Mouse (Mus musculus) forebrain, embryonic 14.5 days (tissue): Measurements from ENCODE around the gene Grik4. TPM values are rescaled to one million over a fixed set of nuclear protein-coding genes. Genes with fewer than 3 reads are reported as not detected.
"Not testable (repeated sequence)": the region's sequence is repeated elsewhere in the genome, so short reads cannot be mapped to it uniquely, and the experiment has no call there.

ENCODE experiments used
- ATAC-seq: fragments of 200-750 bp; cut with Nextera tagmentation; 2 replicates; pipeline ENCODE4 v1.8.0; 2017; ENCODE audit warnings: mild to moderate bottlenecking, moderate library complexity
- DNase-seq: peaks from one replicate; pipeline ENCODE4 v3.0.0-alpha.2; 2015; ENCODE audit warnings: low spot score
- H3K27ac ChIP-seq: fragments of 300-500 bp; sonication (generic); 2 replicates; pipeline ENCODE4 v1.5.1; 2014; ENCODE audit warnings: low read depth, mild to moderate bottlenecking, control low read depth, low read length, moderate library complexity
- H3K27me3 ChIP-seq: fragments of 300-500 bp; sonication (generic); replicated peaks from 2 replicates; pipeline ENCODE4 v1.6.1; 2014; ENCODE audit warnings: low read length, control low read depth, mixed read lengths; ENCODE audit not compliant: control insufficient read depth, insufficient read depth
- H3K36me3 ChIP-seq: fragments of 300-500 bp; sonication (generic); 2 replicates; pipeline ENCODE4 v1.6.1; 2014; ENCODE audit warnings: low read length, control low read depth; ENCODE audit not compliant: control insufficient read depth, insufficient read depth
- H3K4me1 ChIP-seq: fragments of 300-500 bp; sonication (generic); 2 replicates; pipeline ENCODE4 v1.6.1; 2014; ENCODE audit warnings: antibody characterized with exemption, low read length, control low read depth; ENCODE audit not compliant: control insufficient read depth, insufficient read depth
- H3K4me2 ChIP-seq: fragments of 300-500 bp; sonication (generic); 2 replicates; pipeline ENCODE4 v1.6.1; 2014; ENCODE audit warnings: mild to moderate bottlenecking, control low read depth, low read length
- H3K4me3 ChIP-seq: fragments of 300-500 bp; sonication (generic); 2 replicates; pipeline ENCODE4 v1.5.1; 2014; ENCODE audit warnings: low read depth, low read length, control low read depth
- H3K9ac ChIP-seq: fragments of 300-500 bp; sonication (generic); 2 replicates; pipeline ENCODE4 v1.6.1; 2014; ENCODE audit warnings: mild to moderate bottlenecking, low read length, control low read depth, moderate library complexity
- H3K9me3 ChIP-seq: fragments of 300-500 bp; sonication (generic); replicated peaks from 2 replicates; pipeline ENCODE4 v1.6.1; 2016; ENCODE audit warnings: low read length, control low read depth, mixed read lengths; ENCODE audit not compliant: control insufficient read depth
- WGBS: fragments of 180-500 bp; shearing (Covaris S2); extraction: QIAGEN DNeasy Blood & Tissue Kit; methylation state at CpG from one replicate; pipeline ENCODE4 v1.1.7; 2014; 5-methylcytosine and 5-hydroxymethylcytosine counted together
- polyA plus RNA-seq: library from polyadenylated mRNA; unstranded; fragments of >200 nt; fragmentation: Nextera tagmentation; extraction: Ambion mirVana; gene quantifications from 2 replicates; pipeline ENCODE4 v1.2.1, GENCODE M21; 2014

The Grik4 gene
- 1.4 and 1.9 TPM in 2 replicates for polyA plus RNA-seq

GRCm38 (mm10) chr9:42943781-42944535 lies at the start of gene Grik4:
Grik4 (minus strand) TSS chr9:42944493.
- Histone ChIP-seq H3K27me3 (0 out of 2 replicates have a peak, but pooled peaks cover 2% of the 10 kb centered on the region), H3K4me3 (peak within 1 kb of the TSS; percentile 64), H3K4me2 (peak within 1 kb of the TSS; percentile 99), H3K27ac (no peak within 1 kb of the TSS), H3K9me3 (no peaks in the 10 kb centered on the region), H3K36me3 (no peaks in the 10 kb centered on the region), H3K4me1 (no peaks in the 10 kb centered on the region), H3K9ac (peak within 1 kb of the TSS; percentile 90)
- ATAC-seq (peak; percentile 87), DNase-seq (peak; percentile 39)
- WGBS, result 1% methylated on average over 53 of the region's 68 CpGs

- WGBS, result 98% methylated on average over 4 of the region's 4 CpGs
- Histone ChIP-seq H3K9me3 (no peaks in the 10 kb centered on the region), H3K9ac (no peak overlapping the region), H3K4me1 (no peaks in the 10 kb centered on the region), H3K27ac (no peak overlapping the region), H3K4me3 (no peak overlapping the region), H3K4me2 (no peak overlapping the region), H3K27me3 (no peaks in the 10 kb centered on the region), H3K36me3 (peaks cover 82% of the 10 kb centered on the region)
- ATAC-seq (no peak), DNase-seq (no peak)
Observed at GRCm38 (mm10) chr9:42993659-42994058, 49.4 kb upstream of the Grik4 start.

- no peak overlapping the region for H3K4me2 ChIP-seq
- H3K36me3 ChIP-seq, result peaks cover 85% of the 10 kb centered on the region
- H3K9me3 ChIP-seq, result no peaks in the 10 kb centered on the region
- DNase-seq, result no peak
- no peak overlapping the region for H3K4me3 ChIP-seq
- H3K4me1 ChIP-seq, result no peaks in the 10 kb centered on the region
- no peak overlapping the region for H3K27ac ChIP-seq
- ATAC-seq, result no peak
- 89% methylated on average over 4 of the region's 4 CpGs for WGBS
- H3K27me3 ChIP-seq, result no peaks in the 10 kb centered on the region
- no peak overlapping the region for H3K9ac ChIP-seq
Observed at GRCm38 (mm10) chr9:42987988-42988387, 43.7 kb upstream of the Grik4 start.

GRCm38 (mm10) chr9:42968894-42969521 lies 24.7 kb upstream of the Grik4 start:
- Histone ChIP-seq H3K27me3 (no peaks in the 10 kb centered on the region), H3K4me3 (no peak overlapping the region), H3K9ac (no peak overlapping the region), H3K9me3 (no peaks in the 10 kb centered on the region), H3K4me1 (no peaks in the 10 kb centered on the region), H3K4me2 (no peak overlapping the region), H3K27ac (no peak overlapping the region), H3K36me3 (peaks cover 75% of the 10 kb centered on the region)
- 63% methylated on average over 11 of the region's 11 CpGs for WGBS
- DNase-seq, result no peak
- ATAC-seq, result no peak

- DNase-seq (no peak), ATAC-seq (no peak)
- no peak overlapping the region for H3K27ac ChIP-seq
- H3K4me3 ChIP-seq, result no peak overlapping the region
- no peaks in the 10 kb centered on the region for H3K4me1 ChIP-seq
- H3K27me3 ChIP-seq, result no peaks in the 10 kb centered on the region
- no peak overlapping the region for H3K9ac ChIP-seq
- WGBS, result 87% methylated on average over 9 of the region's 9 CpGs
- peaks cover 63% of the 10 kb centered on the region for H3K36me3 ChIP-seq
- H3K4me2 ChIP-seq, result no peak overlapping the region
- H3K9me3 ChIP-seq, result no peaks in the 10 kb centered on the region
Observed at GRCm38 (mm10) chr9:42967731-42968130, 23.4 kb upstream of the Grik4 start.

- H3K4me3 ChIP-seq, H3K4me2 ChIP-seq, H3K9me3 ChIP-seq, ATAC-seq, H3K27ac ChIP-seq, DNase-seq, H3K27me3 ChIP-seq, H3K9ac ChIP-seq, H3K4me1 ChIP-seq: not testable (repeated sequence)
- peaks cover 35% of the 10 kb centered on the region for H3K36me3 ChIP-seq
- WGBS, result 85% methylated on average over 2 of the region's 3 CpGs
Observed at GRCm38 (mm10) chr9:42964809-42965208, 20.5 kb upstream of the Grik4 start.

GRCm38 (mm10) chr9:42964366-42964765 lies 20.1 kb upstream of the Grik4 start:
- no peak overlapping the region for H3K9ac ChIP-seq
- H3K4me2 ChIP-seq, result no peak overlapping the region
- DNase-seq, result peak; percentile 48
- no peak overlapping the region for H3K4me3 ChIP-seq
- peaks cover 30% of the 10 kb centered on the region for H3K36me3 ChIP-seq
- no peaks in the 10 kb centered on the region for H3K4me1 ChIP-seq
- H3K9me3 ChIP-seq, result no peaks in the 10 kb centered on the region
- 0 out of 2 replicates have a peak overlapping the region, but pooled peaks have one; percentile 48 for H3K27ac ChIP-seq
- no peak for ATAC-seq
- 71% methylated on average over 12 of the region's 12 CpGs for WGBS
- no peaks in the 10 kb centered on the region for H3K27me3 ChIP-seq

- WGBS, result 85% methylated on average over 6 of the region's 6 CpGs
- Histone ChIP-seq H3K4me1 (no peaks in the 10 kb centered on the region), H3K36me3 (peaks cover 12% of the 10 kb centered on the region), H3K4me2 (no peak overlapping the region), H3K4me3 (no peak overlapping the region), H3K9ac (no peak overlapping the region), H3K9me3 (no peaks in the 10 kb centered on the region), H3K27ac (no peak overlapping the region), H3K27me3 (no peaks in the 10 kb centered on the region)
- DNase-seq (no peak), ATAC-seq (no peak)
Observed at GRCm38 (mm10) chr9:42962506-42962905, 18.2 kb upstream of the Grik4 start.

GRCm38 (mm10) chr9:42958401-42958800 lies 14.1 kb upstream of the Grik4 start:
- 72% methylated on average over 7 of the region's 7 CpGs for WGBS
- no peaks in the 10 kb centered on the region for H3K36me3 ChIP-seq
- no peaks in the 10 kb centered on the region for H3K27me3 ChIP-seq
- no peak overlapping the region for H3K4me3 ChIP-seq
- no peak overlapping the region for H3K9ac ChIP-seq
- peak; percentile 34 for DNase-seq
- no peak overlapping the region for H3K27ac ChIP-seq
- ATAC-seq, result no peak
- H3K9me3 ChIP-seq, result 0 out of 2 replicates have a peak, but pooled peaks cover 3% of the 10 kb centered on the region
- no peak overlapping the region for H3K4me2 ChIP-seq
- H3K4me1 ChIP-seq, result peaks cover 4% of the 10 kb centered on the region; the same call in 1 of the 2 replicates
